Mouse (Mus musculus) left cerebral cortex, adult 8-10 months (tissue): Measurements from ENCODE around the gene Fbxo24. TPM values are rescaled to one million over a fixed set of nuclear protein-coding genes. Genes with fewer than 3 reads are reported as not detected.
"Not testable (repeated sequence)": the region's sequence is repeated elsewhere in the genome, so short reads cannot be mapped to it uniquely, and the experiment has no call there.

ENCODE experiments used
- DNase-seq, 2 experiments: peaks; one replicate each; pipeline ENCODE4 v3.0.0; 2022; ENCODE audit warnings: low spot score in 2 of 2
- total RNA-seq, 4 experiments: library from RNA; stranded (reverse); gene quantifications; 2 replicates each; pipeline ENCODE4 v1.2.4; 2022

Fbxo24 gene
- total RNA-seq, 4 experiments from 2014 or later, result 0.16 to 0.28 (median 0.20) TPM

GRCm38 (mm10) chr5:137644484-137644883, 15.7 kb upstream of the Fbxo24 start:
- no peak for DNase-seq

GRCm38 (mm10) chr5:137642886-137643285, 14.1 kb upstream of the Fbxo24 start:
- no peak for DNase-seq

- no peak for DNase-seq
Observed at GRCm38 (mm10) chr5:137641054-137641453, 12.3 kb upstream of the Fbxo24 start, which contains the start of gene Sap25. TSS of gene Sap25 (plus strand) at chr5:137641334.

- DNase-seq, result no peak
Observed at GRCm38 (mm10) chr5:137639472-137639871, 10.7 kb upstream of the Fbxo24 start.

- DNase-seq, result no peak
Observed at GRCm38 (mm10) chr5:137633397-137634084, 4.7 kb upstream of the Fbxo24 start.

DNA sequence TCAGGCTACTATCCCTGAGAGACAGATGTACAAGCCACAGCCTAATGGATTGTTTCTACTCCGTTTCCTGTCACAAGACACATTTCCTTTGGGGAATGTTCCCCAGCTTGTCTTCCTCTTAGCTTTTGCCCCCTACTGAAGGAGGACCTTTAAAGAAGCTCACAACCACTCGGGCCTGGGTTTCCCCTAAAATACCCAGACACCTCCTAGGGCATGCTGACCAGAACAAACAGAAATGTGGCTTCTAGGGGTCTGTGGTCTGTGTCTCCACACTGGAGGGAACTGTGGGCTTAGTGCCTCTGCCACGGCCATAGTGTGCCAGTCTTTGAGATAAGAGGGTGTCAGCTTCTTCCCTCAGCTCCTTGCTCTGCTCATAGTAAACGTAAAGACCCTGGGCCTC, 2.8 kb upstream of the Fbxo24 start:
- DNase-seq, result no peak

DNA sequence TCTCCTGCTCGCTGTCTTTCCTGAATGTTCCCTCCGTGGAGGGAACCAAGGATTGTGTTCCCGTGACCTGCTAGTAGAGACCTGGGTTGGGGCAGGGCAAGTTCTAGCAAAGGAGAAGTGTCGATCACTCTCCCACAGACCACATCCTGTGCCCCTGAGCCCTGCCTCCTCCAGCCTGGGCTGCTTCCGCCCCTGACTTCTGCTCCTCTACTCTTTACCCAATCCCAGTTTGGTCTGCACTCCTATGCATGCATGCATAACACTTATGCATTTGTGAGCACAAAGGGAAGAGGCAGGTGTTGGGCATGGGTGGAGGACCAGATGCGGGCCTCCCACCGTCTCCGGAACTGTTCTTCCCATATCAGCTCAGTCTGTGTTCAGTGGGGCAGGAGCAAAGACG, 2.4 kb upstream of the Fbxo24 start:
- DNase-seq, result peak in 1 of 2 experiments; percentile 44

DNA sequence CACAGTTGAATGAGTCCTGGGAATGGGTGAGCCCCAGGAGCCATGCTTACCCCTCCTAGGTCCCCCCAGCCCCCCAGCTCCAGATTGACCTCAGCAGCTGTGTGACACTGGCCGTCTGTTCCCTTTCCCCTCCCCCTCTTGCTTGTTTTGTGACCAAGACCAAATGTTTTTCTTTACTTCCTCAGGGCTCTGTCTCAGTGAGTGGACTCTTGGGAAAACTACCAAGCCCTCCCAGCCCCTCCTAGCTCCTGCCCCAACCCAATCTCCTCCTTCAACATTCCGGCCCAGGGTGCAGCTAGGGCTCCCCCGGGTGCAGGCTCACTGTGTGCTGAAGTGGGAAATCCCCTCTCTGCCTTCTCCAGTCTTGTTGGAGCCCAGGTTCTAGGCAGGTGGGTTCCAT, 1.8 kb upstream of the Fbxo24 start:
- DNase-seq, result no peak

- DNase-seq, result no peak
Observed at GRCm38 (mm10) chr5:137629906-137630545, 1.2 kb upstream of the Fbxo24 start.

GRCm38 (mm10) chr5:137629306-137629721, 512 bp upstream of the Fbxo24 start:
- no peak for DNase-seq

GRCm38 (mm10) chr5:137627991-137628390, 811 bp downstream of the Fbxo24 start:
- no peak for DNase-seq

DNA sequence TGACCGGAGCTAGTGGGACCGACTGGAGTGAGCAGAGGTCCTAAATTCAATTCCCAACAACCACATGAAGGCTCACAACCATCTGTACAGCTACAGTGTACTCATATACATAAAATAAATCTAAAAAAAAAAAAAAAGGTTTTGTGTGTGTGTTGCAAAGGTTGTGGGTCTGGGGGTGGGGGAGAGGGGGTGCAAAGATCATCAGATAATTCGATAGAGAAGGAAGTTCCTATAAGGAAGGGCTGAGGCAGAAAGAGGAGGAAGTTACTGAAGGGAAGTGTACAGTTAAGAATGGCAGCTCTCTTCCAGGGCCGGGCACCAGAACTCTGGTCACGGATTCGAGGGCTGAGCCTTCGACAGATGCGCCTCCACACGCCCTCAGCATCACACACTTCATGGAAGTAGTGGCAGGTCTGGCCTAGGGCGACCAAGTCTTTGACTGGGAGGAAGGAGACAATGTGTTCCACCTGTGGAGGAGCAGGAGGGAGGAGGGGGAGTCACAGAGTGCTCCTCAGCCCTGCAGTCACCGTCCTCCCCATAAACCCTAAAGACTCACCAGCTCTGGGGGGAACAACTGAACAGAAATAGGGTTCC, 4.8 kb downstream of the Fbxo24 start:
- DNase-seq, result no peak

GRCm38 (mm10) chr5:137615347-137615746, 13.5 kb downstream of the Fbxo24 start:
- DNase-seq, result no peak

DNA sequence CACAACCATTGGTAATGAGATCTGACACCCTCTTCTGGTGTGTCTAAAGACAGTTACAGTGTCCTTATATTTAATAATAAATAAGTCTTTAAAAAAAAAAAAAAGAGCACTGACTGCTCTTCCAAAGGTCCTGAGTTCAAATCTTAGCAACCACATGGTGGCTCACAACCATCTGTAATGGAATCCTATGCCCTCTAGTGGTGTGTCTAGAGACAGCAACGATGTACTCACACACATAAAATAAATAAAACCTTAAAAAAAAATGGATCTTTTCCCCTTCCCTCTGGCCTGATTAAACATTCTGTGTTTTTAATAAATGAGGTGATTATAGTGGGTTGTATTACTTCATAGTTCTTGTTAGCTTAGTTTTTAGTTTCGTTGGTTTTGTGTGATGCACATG, 13.9 kb downstream of the Fbxo24 start:
- not testable (repeated sequence) for DNase-seq

- DNase-seq, result no peak
Observed at GRCm38 (mm10) chr5:137613550-137613949, 15.3 kb downstream of the Fbxo24 start, which contains the start of gene Pcolce. TSS of gene Pcolce (minus strand) at chr5:137613784.

GRCm38 (mm10) chr5:137613076-137613475, 15.7 kb downstream of the Fbxo24 start:
- DNase-seq, result no peak

DNA sequence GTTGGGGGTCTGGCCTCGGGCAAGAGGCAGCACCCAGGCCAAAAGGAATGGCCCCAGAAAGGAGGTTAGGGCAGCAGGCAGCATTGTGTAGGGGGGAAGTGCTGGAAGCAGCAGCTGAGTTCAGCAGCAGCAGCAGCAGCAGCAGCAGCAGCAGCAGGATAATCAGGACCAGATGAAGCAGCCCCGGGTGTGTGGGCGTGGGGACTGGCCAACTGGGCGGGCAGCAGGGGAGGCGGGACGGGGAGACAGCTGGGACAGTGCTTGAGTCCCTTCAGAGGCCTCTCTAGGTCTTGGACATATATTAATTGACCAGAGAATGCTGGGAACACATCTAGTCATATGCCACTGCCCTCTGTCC, 17.6 kb downstream of the Fbxo24 start:
- no peak for DNase-seq

GRCm38 (mm10) chr5:137610548-137611244, 18.1 kb downstream of the Fbxo24 start:
- DNase-seq, result no peak

GRCm38 (mm10) chr5:137610056-137610455, 18.7 kb downstream of the Fbxo24 start:
- DNase-seq, result no peak

- no peak for DNase-seq
Observed at GRCm38 (mm10) chr5:137609292-137609691, 19.5 kb downstream of the Fbxo24 start.

DNA sequence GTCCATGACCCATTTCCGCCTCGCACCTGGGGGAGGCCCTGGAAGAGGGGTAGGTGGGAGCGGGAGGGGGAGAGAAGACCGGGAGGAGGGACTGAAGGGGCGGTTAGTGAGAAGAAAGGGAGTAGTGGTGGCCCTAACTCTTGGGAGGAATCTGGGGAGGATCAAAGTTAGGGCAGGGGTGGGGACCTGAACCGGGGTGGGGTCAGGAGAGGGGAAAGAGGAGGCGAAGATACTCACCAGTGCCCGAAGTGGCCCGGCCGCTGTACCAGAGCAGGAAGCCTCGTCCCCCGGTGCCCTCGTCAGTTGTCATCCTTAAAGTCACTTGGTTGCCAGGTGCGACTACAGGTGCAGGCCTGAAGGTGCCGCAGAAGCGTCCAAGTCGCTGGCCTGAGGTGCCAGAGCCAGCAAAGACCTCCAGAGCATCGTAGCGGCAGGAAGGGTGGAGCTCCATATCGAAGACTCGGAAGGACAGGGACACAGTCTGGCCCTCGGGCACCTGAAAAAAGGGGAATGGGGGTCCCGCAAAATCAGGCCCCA, 20.1 kb downstream of the Fbxo24 start:
- DNase-seq, result no peak
